8 mouse cellular contexts compared by ENCODE assay signal in genomic region chr11:69902972-69903371, GRCm38 (mm10). TPM values are rescaled to one million over a fixed set of nuclear protein-coding genes. Genes with fewer than 3 reads are reported as not detected.
DNase-seq lines count a peak whose midpoint lies in the region; ATAC-seq and TF ChIP-seq lines count a peak whose summit lies in the region.

No protein-coding gene starts in this region.

- ATAC-seq in limb, embryonic 15.5 days (ENCODE audit: insufficient number of reproducible peaks, low FRiP score, low TSS enrichment, low read depth) = no peak
- ATAC-seq in stomach, postnatal 0 days (ENCODE audit: low FRiP score, low TSS enrichment) = no peak

- 91% methylated on average over 13 of the region's 13 CpGs for WGBS in heart, embryonic 10.5 days
- 89% methylated on average over 13 of the region's 13 CpGs for WGBS in limb, embryonic 15.5 days
- WGBS in stomach, postnatal 0 days = 63% methylated on average over 13 of the region's 13 CpGs

- DNase-seq in heart, embryonic 10.5 days (ENCODE audit: low spot score) = no peak
- no peak for DNase-seq in heart, postnatal 14 days
- no peak for DNase-seq in testis, postnatal 10 days (ENCODE audit: low spot score)
- DNase-seq in stomach, postnatal 0 days (ENCODE audit: low spot score) = no peak
- DNase-seq in layer of hippocampus, postnatal 10 days (ENCODE audit: low spot score in 2 of 2) = no peak
- DNase-seq in thymus, postnatal 0 days (ENCODE audit: low spot score) = no peak

- no peaks in the 10 kb centered on the region for H3K9me3 ChIP-seq in heart, embryonic 10.5 days
- no peaks in the 10 kb centered on the region for H3K9me3 ChIP-seq in limb, embryonic 15.5 days
- no peaks in the 10 kb centered on the region for H3K9me3 ChIP-seq in stomach, postnatal 0 days (ENCODE audit: control insufficient read depth, low read length)

- TF ChIP-seq POLR2A in testis, adult 2 months (IDR thresholded peaks at IDR 0.05; ENCODE audit: control insufficient read depth, low read depth, low read length) = no peak

- H3K4me1 ChIP-seq in heart, embryonic 10.5 days = peaks cover 42% of the 10 kb centered on the region
- peaks cover 6% of the 10 kb centered on the region for H3K4me1 ChIP-seq in testis, adult 2 months (ENCODE audit: control insufficient read depth, insufficient read depth, low read length)
- peaks cover 23% of the 10 kb centered on the region for H3K4me1 ChIP-seq in limb, embryonic 15.5 days
- peaks cover 4% of the 10 kb centered on the region; the same call in 1 of the 2 replicates for H3K4me1 ChIP-seq in stomach, postnatal 0 days (replicated peaks; ENCODE audit: control insufficient read depth, insufficient read depth)

- no peak for TF ChIP-seq EP300 in stomach, postnatal 0 days (optimal IDR thresholded peaks at IDR 0.05)

- 0 out of 2 replicates have a peak overlapping the region, but pooled peaks have one; percentile 8 for H3K27ac ChIP-seq in heart, embryonic 10.5 days
- no peak overlapping the region for H3K27ac ChIP-seq in testis, adult 2 months (ENCODE audit: control insufficient read depth, insufficient read depth, low read depth, low read length)
- H3K27ac ChIP-seq in limb, embryonic 15.5 days = peak overlapping the region; percentile 98; the same call in 1 of the 2 replicates
- H3K27ac ChIP-seq in stomach, postnatal 0 days (replicated peaks) = no peak overlapping the region

- H3K36me3 ChIP-seq in heart, embryonic 10.5 days = peaks cover 48% of the 10 kb centered on the region
- peaks cover 4% of the 10 kb centered on the region for H3K36me3 ChIP-seq in testis, adult 2 months (ENCODE audit: control insufficient read depth, insufficient read depth, low read length)
- H3K36me3 ChIP-seq in limb, embryonic 15.5 days = peaks cover 47% of the 10 kb centered on the region
- H3K36me3 ChIP-seq in stomach, postnatal 0 days (ENCODE audit: control insufficient read depth, insufficient read depth, low read length) = peaks cover 25% of the 10 kb centered on the region

- TF ChIP-seq CTCF in testis, adult 2 months (IDR thresholded peaks at IDR 0.05; ENCODE audit: control insufficient read depth, insufficient read depth, insufficient replicate concordance, low read depth, low read length) = no peak
- no peak for TF ChIP-seq CTCF in stomach, postnatal 0 days (IDR thresholded peaks at IDR 0.05; ENCODE audit: low read depth)

- H3K4me3 ChIP-seq in heart, embryonic 10.5 days = peak overlapping the region; percentile 96
- peak overlapping the region; percentile 83 for H3K4me3 ChIP-seq in testis, adult 2 months (ENCODE audit: control insufficient read depth, low read depth, low read length)
- peak overlapping the region; percentile 86 for H3K4me3 ChIP-seq in limb, embryonic 15.5 days
- 0 out of 2 replicates have a peak overlapping the region, but pooled peaks have one; percentile 79 for H3K4me3 ChIP-seq in stomach, postnatal 0 days (ENCODE audit: low read depth, low read length)

- no peaks in the 10 kb centered on the region for H3K27me3 ChIP-seq in heart, embryonic 10.5 days (ENCODE audit: insufficient read depth, poor library complexity, severe bottlenecking)
- no peaks in the 10 kb centered on the region for H3K27me3 ChIP-seq in testis, adult 2 months (ENCODE audit: control insufficient read depth, insufficient read depth, low read length)
- no peaks in the 10 kb centered on the region for H3K27me3 ChIP-seq in limb, embryonic 15.5 days
- H3K27me3 ChIP-seq in stomach, postnatal 0 days (ENCODE audit: control insufficient read depth, insufficient read depth, low read length) = no peaks in the 10 kb centered on the region

- H3K9ac ChIP-seq in limb, embryonic 15.5 days = no peak overlapping the region
- no peak overlapping the region for H3K9ac ChIP-seq in stomach, postnatal 0 days (ENCODE audit: low read length)

- intact Hi-C loops in heart, postnatal 14 days (cut with DNase I) = loop anchor here (1.0 kb wide), 1 partner anchor 10 kb away; the partner anchor contains the start of gene Gps2

- peak overlapping the region; percentile 91 for H3K4me2 ChIP-seq in limb, embryonic 15.5 days
- peak overlapping the region; percentile 95; the same call in 1 of the 2 replicates for H3K4me2 ChIP-seq in stomach, postnatal 0 days (replicated peaks; ENCODE audit: low read depth)

RNA-seq across cellular contexts. Expression of gene Neurl4, which starts 2.1 kb away (rescaled TPM):
- 8.3 and 12.7 TPM in 2 replicates for polyA plus RNA-seq in heart, embryonic 10.5 days (2016; fragmentation: Nextera tagmentation; extraction: Ambion mirVana)
- 10 to 100 TPM; 43.5 to 45.8 TPM for total RNA-seq in heart, postnatal 14 days (2021)
- polyA plus RNA-seq in testis, adult 2 months (2012; rRNA removed) = 57.7 and 61.1 TPM in 2 replicates
- polyA plus RNA-seq in limb, embryonic 15.5 days (2015; fragmentation: Nextera tagmentation; extraction: Ambion mirVana) = 7.1 and 7.3 TPM in 2 replicates
- polyA plus RNA-seq in stomach, postnatal 0 days (2015; fragmentation: Nextera tagmentation; extraction: Ambion mirVana) = 2.3 and 3.9 TPM in 2 replicates
- 100 to 1,000 TPM; 127 to 146 TPM for total RNA-seq in layer of hippocampus, postnatal 10 days (2021)
- polyA plus RNA-seq in thymus, postnatal 0 days (2015; fragmentation: Nextera tagmentation; extraction: Ambion mirVana) = 6.2 and 7.5 TPM in 2 replicates

RNA-seq across cellular contexts. Expression of gene 2810408A11Rik, which starts 2.2 kb away (rescaled TPM):
- polyA plus RNA-seq in heart, embryonic 10.5 days (2016; fragmentation: Nextera tagmentation; extraction: Ambion mirVana) = 5.5 and 8.7 TPM in 2 replicates
- total RNA-seq in heart, postnatal 14 days (2021) = 1 to 10 TPM in 1 of 2 experiments, under 1 TPM in 1; 0.95 to 1.1 TPM
- 124 and 125 TPM in 2 replicates for polyA plus RNA-seq in testis, adult 2 months (2012; rRNA removed)
- polyA plus RNA-seq in limb, embryonic 15.5 days (2015; fragmentation: Nextera tagmentation; extraction: Ambion mirVana) = 7.6 and 8.4 TPM in 2 replicates
- polyA plus RNA-seq in stomach, postnatal 0 days (2015; fragmentation: Nextera tagmentation; extraction: Ambion mirVana) = 5.6 and 5.9 TPM in 2 replicates
- total RNA-seq in layer of hippocampus, postnatal 10 days (2021) = 1 to 10 TPM; 2.4 to 2.5 TPM
- 19.8 and 26.0 TPM in 2 replicates for polyA plus RNA-seq in thymus, postnatal 0 days (2015; fragmentation: Nextera tagmentation; extraction: Ambion mirVana)

RNA-seq across cellular contexts. Expression of gene Acap1, which starts 7.6 kb away (rescaled TPM):
- 10.6 and 16.2 TPM in 2 replicates for polyA plus RNA-seq in heart, embryonic 10.5 days (2016; fragmentation: Nextera tagmentation; extraction: Ambion mirVana)
- 1 to 10 TPM; 2.3 to 6.8 TPM for total RNA-seq in heart, postnatal 14 days (2021)
- polyA plus RNA-seq in testis, adult 2 months (2012; rRNA removed) = 4.0 and 4.9 TPM in 2 replicates
- 2.7 and 3.1 TPM in 2 replicates for polyA plus RNA-seq in limb, embryonic 15.5 days (2015; fragmentation: Nextera tagmentation; extraction: Ambion mirVana)
- 0.70 and 0.71 TPM in 2 replicates for polyA plus RNA-seq in stomach, postnatal 0 days (2015; fragmentation: Nextera tagmentation; extraction: Ambion mirVana)
- under 1 TPM; 0.16 to 0.21 TPM for total RNA-seq in layer of hippocampus, postnatal 10 days (2021)
- 150 and 176 TPM in 2 replicates for polyA plus RNA-seq in thymus, postnatal 0 days (2015; fragmentation: Nextera tagmentation; extraction: Ambion mirVana)

RNA-seq across cellular contexts. Expression of gene Gps2, which starts 10.7 kb away (rescaled TPM):
- 55.2 and 69.4 TPM in 2 replicates for polyA plus RNA-seq in heart, embryonic 10.5 days (2016; fragmentation: Nextera tagmentation; extraction: Ambion mirVana)
- 10 to 100 TPM; 28.8 to 30.6 TPM for total RNA-seq in heart, postnatal 14 days (2021)
- polyA plus RNA-seq in testis, adult 2 months (2012; rRNA removed) = 290 and 295 TPM in 2 replicates
- polyA plus RNA-seq in limb, embryonic 15.5 days (2015; fragmentation: Nextera tagmentation; extraction: Ambion mirVana) = 71.5 and 77.1 TPM in 2 replicates
- 40.6 and 43.3 TPM in 2 replicates for polyA plus RNA-seq in stomach, postnatal 0 days (2015; fragmentation: Nextera tagmentation; extraction: Ambion mirVana)
- total RNA-seq in layer of hippocampus, postnatal 10 days (2021) = 10 to 100 TPM; 27.8 to 30.2 TPM
- 94.8 and 106 TPM in 2 replicates for polyA plus RNA-seq in thymus, postnatal 0 days (2015; fragmentation: Nextera tagmentation; extraction: Ambion mirVana)

RNA-seq across cellular contexts. Expression of gene Eif5a, which starts 18.8 kb away (rescaled TPM):
- polyA plus RNA-seq in heart, embryonic 10.5 days (2016; fragmentation: Nextera tagmentation; extraction: Ambion mirVana) = 2,011 and 2,470 TPM in 2 replicates
- 100 to 1,000 TPM; 434 to 455 TPM for total RNA-seq in heart, postnatal 14 days (2021)
- 621 and 702 TPM in 2 replicates for polyA plus RNA-seq in testis, adult 2 months (2012; rRNA removed)
- 1,601 and 1,681 TPM in 2 replicates for polyA plus RNA-seq in limb, embryonic 15.5 days (2015; fragmentation: Nextera tagmentation; extraction: Ambion mirVana)
- 1,169 and 1,205 TPM in 2 replicates for polyA plus RNA-seq in stomach, postnatal 0 days (2015; fragmentation: Nextera tagmentation; extraction: Ambion mirVana)
- 100 to 1,000 TPM; 479 to 501 TPM for total RNA-seq in layer of hippocampus, postnatal 10 days (2021)
- polyA plus RNA-seq in thymus, postnatal 0 days (2015; fragmentation: Nextera tagmentation; extraction: Ambion mirVana) = 2,117 and 2,260 TPM in 2 replicates

Comparison
In these comparisons a context has a peak if more than half of its experiments do, and no peak if none do; other contexts are left out.
1. H3K27ac ChIP-seq: peak in heart, embryonic 10.5 days (single experiment) and limb, embryonic 15.5 days (single experiment); none in testis, adult 2 months (single experiment) and stomach, postnatal 0 days (single experiment).
2. Peak in every context shown above with its lines, with median percentiles within 50 percentile points of each other: H3K4me3 ChIP-seq.